In genomic region chr7:25781321-25781936, GRCm38 (mm10) we compare ENCODE assay signal across 8 mouse cellular contexts. TPM values are rescaled to one million over a fixed set of nuclear protein-coding genes. Genes with fewer than 3 reads are reported as not detected.
DNase-seq lines count a peak whose midpoint lies in the region; ATAC-seq and TF ChIP-seq lines count a peak whose summit lies in the region.

No protein-coding gene starts in this region.

- 11% methylated on average over 33 of the region's 33 CpGs for WGBS in intestine, embryonic 14.5 days
- WGBS in limb, embryonic 13.5 days: 6% methylated on average over 32 of the region's 33 CpGs

- H3K27me3 ChIP-seq in intestine, embryonic 14.5 days (replicated peaks; ENCODE audit: control insufficient read depth, insufficient read depth, low read length): no peaks in the 10 kb centered on the region
- H3K27me3 ChIP-seq in limb, embryonic 13.5 days: no peaks in the 10 kb centered on the region
- H3K27me3 ChIP-seq in myocyte (ENCODE audit: control insufficient read depth, insufficient read depth, insufficient read length): no peaks in the 10 kb centered on the region

- H3K4me2 ChIP-seq in intestine, embryonic 14.5 days (ENCODE audit: low read length): peak overlapping the region; percentile 65
- H3K4me2 ChIP-seq in limb, embryonic 13.5 days (replicated peaks): peak overlapping the region; percentile 78
- H3K4me2 ChIP-seq in myocyte (ENCODE audit: low read depth): peak overlapping the region; percentile 78

- H3K36me3 ChIP-seq in intestine, embryonic 14.5 days (ENCODE audit: control insufficient read depth, insufficient read depth, low read length): peaks cover 44% of the 10 kb centered on the region
- peaks cover 62% of the 10 kb centered on the region for H3K36me3 ChIP-seq in limb, embryonic 13.5 days
- H3K36me3 ChIP-seq in myocyte (ENCODE audit: control insufficient read depth, insufficient read depth): peaks cover 15% of the 10 kb centered on the region

- peak overlapping the region; percentile 45 for H3K9ac ChIP-seq in intestine, embryonic 14.5 days (ENCODE audit: low read length)
- peak overlapping the region; percentile 68 for H3K9ac ChIP-seq in limb, embryonic 13.5 days

- H3K79me2 ChIP-seq in myocyte (ENCODE audit: control insufficient read depth, insufficient read depth): peaks cover 18% of the 10 kb centered on the region

- no peaks in the 10 kb centered on the region for H3K9me3 ChIP-seq in intestine, embryonic 14.5 days (ENCODE audit: control insufficient read depth, low read length)
- H3K9me3 ChIP-seq in limb, embryonic 13.5 days: no peaks in the 10 kb centered on the region

- H3K4me3 ChIP-seq in intestine, embryonic 14.5 days (ENCODE audit: low read depth, low read length): peak overlapping the region; percentile 25
- peak overlapping the region; percentile 39 for H3K4me3 ChIP-seq in limb, embryonic 13.5 days
- peak overlapping the region; percentile 0 for H3K4me3 ChIP-seq in myocyte

- peak; percentile 65 to 76 for DNase-seq in adrenal gland, adult (ENCODE audit: inconsistent age in 2 of 2, low spot score in 1 of 2)
- DNase-seq in adrenal gland, postnatal 4 days (ENCODE audit: low spot score in 2 of 2): no peak
- peak; percentile 61 for DNase-seq in adrenal gland, adult 2 months
- DNase-seq in gastrocnemius, postnatal 10 days: peak; percentile 54
- DNase-seq in intestine, embryonic 14.5 days (ENCODE audit: low spot score): peak; percentile 65
- peak; percentile 40 for DNase-seq in thymus, postnatal 25 days

- ATAC-seq in intestine, embryonic 14.5 days (replicated peaks; ENCODE audit: low FRiP score, low TSS enrichment, low read depth): peak; percentile 30
- no peak for ATAC-seq in limb, embryonic 13.5 days (ENCODE audit: low FRiP score, low read depth)

- no peak for TF ChIP-seq POLR2A in myocyte (IDR thresholded peaks at IDR 0.05; ENCODE audit: insufficient read length, low read depth)

- peaks cover 18% of the 10 kb centered on the region for H3K4me1 ChIP-seq in intestine, embryonic 14.5 days (replicated peaks; ENCODE audit: control insufficient read depth, insufficient read depth, low read length)
- peaks cover 35% of the 10 kb centered on the region for H3K4me1 ChIP-seq in limb, embryonic 13.5 days

- no peak overlapping the region for H3ac ChIP-seq in myocyte (ENCODE audit: control insufficient read depth, insufficient read length)

- peak overlapping the region; percentile 78 for H3K27ac ChIP-seq in intestine, embryonic 14.5 days (ENCODE audit: low read depth)
- H3K27ac ChIP-seq in limb, embryonic 13.5 days: peak overlapping the region; percentile 81

TF ChIP-seq in myocyte, 11 proteins besides CTCF, POLR2A, EP300 and RAD21:
- TF ChIP-seq MYOD1 (IDR thresholded peaks at IDR 0.05; ENCODE audit: control insufficient read depth in 1 of 3, insufficient read length in 2 of 3, low read depth in 2 of 3): peak in 2 of 3 experiments; percentile 19 to 60
- no peak for TF ChIP-seq REST (IDR thresholded peaks at IDR 0.05; ENCODE audit: insufficient read depth, insufficient read length)
- no peak for TF ChIP-seq POLR2AphosphoS2 (IDR thresholded peaks at IDR 0.05; ENCODE audit: insufficient read length, low read depth)
- no peak for TF ChIP-seq TCF3 (IDR thresholded peaks at IDR 0.05; ENCODE audit: insufficient read length, low read depth)
- TF ChIP-seq MYOG (IDR thresholded peaks at IDR 0.05; ENCODE audit: control insufficient read depth in 1 of 3, insufficient read depth in 1 of 3, insufficient read length in 2 of 3, low read depth in 2 of 3): peak in 1 of 3 experiments; percentile 35

RNA-seq across cellular contexts. Expression of gene Axl, which starts 7.1 kb away (rescaled TPM):
- 100 to 1,000 TPM; 100 to 102 TPM for total RNA-seq in adrenal gland, postnatal 4 days (2021)
- total RNA-seq in adrenal gland, adult 2 months (2021): 10 to 100 TPM; 42.1 to 73.8 TPM
- 40.3 TPM in 2 replicates for polyA plus RNA-seq in adrenal gland, adult 2 months (2012; rRNA removed)
- total RNA-seq in gastrocnemius, postnatal 10 days (2021): 100 to 1,000 TPM in 1 of 2 experiments, 10 to 100 TPM in 1; 89.3 to 110 TPM
- polyA plus RNA-seq in intestine, embryonic 14.5 days (2014; fragmentation: Nextera tagmentation; extraction: Ambion mirVana): 71.1 and 73.5 TPM in 2 replicates
- polyA plus RNA-seq in limb, embryonic 13.5 days (2015; fragmentation: Nextera tagmentation; extraction: Ambion mirVana): 84.1 and 103 TPM in 2 replicates
- polyA plus RNA-seq in myocyte (2012; fragmentation: generic; extraction: Trizol): 112 TPM

RNA-seq across cellular contexts. Expression of gene Hnrnpul1, which starts 26.9 kb away (rescaled TPM):
- total RNA-seq in adrenal gland, postnatal 4 days (2021): 100 to 1,000 TPM; 167 to 177 TPM
- 100 to 1,000 TPM; 104 to 109 TPM for total RNA-seq in adrenal gland, adult 2 months (2021)
- 33.0 and 38.7 TPM in 2 replicates for polyA plus RNA-seq in adrenal gland, adult 2 months (2012; rRNA removed)
- total RNA-seq in gastrocnemius, postnatal 10 days (2021): 10 to 100 TPM; 91.8 to 98.1 TPM
- polyA plus RNA-seq in intestine, embryonic 14.5 days (2014; fragmentation: Nextera tagmentation; extraction: Ambion mirVana): 65.1 and 68.4 TPM in 2 replicates
- 62.6 and 63.5 TPM in 2 replicates for polyA plus RNA-seq in limb, embryonic 13.5 days (2015; fragmentation: Nextera tagmentation; extraction: Ambion mirVana)
- polyA plus RNA-seq in myocyte (2012; fragmentation: generic; extraction: Trizol): 76.2 TPM

RNA-seq across cellular contexts. Expression of gene Cyp2s1, which starts 35.3 kb away (rescaled TPM):
- total RNA-seq in adrenal gland, postnatal 4 days (2021): 1 to 10 TPM; 4.8 to 7.7 TPM
- total RNA-seq in adrenal gland, adult 2 months (2021): 1 to 10 TPM; 2.5 to 3.4 TPM
- 2.4 and 3.0 TPM in 2 replicates for polyA plus RNA-seq in adrenal gland, adult 2 months (2012; rRNA removed)
- total RNA-seq in gastrocnemius, postnatal 10 days (2021): under 1 TPM; 0.27 to 0.52 TPM
- 30.6 and 34.6 TPM in 2 replicates for polyA plus RNA-seq in intestine, embryonic 14.5 days (2014; fragmentation: Nextera tagmentation; extraction: Ambion mirVana)
- 1.8 and 2.2 TPM in 2 replicates for polyA plus RNA-seq in limb, embryonic 13.5 days (2015; fragmentation: Nextera tagmentation; extraction: Ambion mirVana)
- polyA plus RNA-seq in myocyte (2012; fragmentation: generic; extraction: Trizol): 0.05 TPM

Comparison
In these comparisons a context has a peak if more than half of its experiments do, and no peak if none do; other contexts are left out.
1. DNase-seq: peak in adrenal gland, adult (2 of 2), adrenal gland, adult 2 months (single experiment), gastrocnemius, postnatal 10 days (single experiment), intestine, embryonic 14.5 days (single experiment) and thymus, postnatal 25 days (single experiment); none in adrenal gland, postnatal 4 days (0 of 2).
2. Peak in every context shown above with its lines, with median percentiles within 50 percentile points of each other: H3K4me2 ChIP-seq and H3K4me3 ChIP-seq.